Mouse (Mus musculus) forebrain, postnatal 0 days (tissue): ENCODE measurements around the gene Gm37240. TPM values are rescaled to one million over a fixed set of nuclear protein-coding genes. Genes with fewer than 3 reads are reported as not detected.
A peak's percentile ranks its signal among the peaks of the same experiment; 100 is the strongest.
"Not testable (repeated sequence)": the region's sequence is repeated elsewhere in the genome, so short reads cannot be mapped to it uniquely, and the experiment has no call there.

ENCODE experiments used
- ATAC-seq: fragments of 200-750 bp; cut with Nextera tagmentation; 2 replicates; pipeline ENCODE4 v1.8.0; 2017; ENCODE audit warnings: mild to moderate bottlenecking, moderate library complexity
- DNase-seq: peaks from one replicate; pipeline ENCODE4 v3.0.0-alpha.2; 2015
- H3K27ac ChIP-seq: fragments of 300-500 bp; sonication (generic); 2 replicates; pipeline ENCODE4 v1.5.1; 2014; ENCODE audit warnings: low read depth, mild to moderate bottlenecking, antibody characterized with exemption, low read length, moderate library complexity, mixed read lengths
- H3K27me3 ChIP-seq: fragments of 300-500 bp; sonication (generic); 2 replicates; pipeline ENCODE4 v1.6.1; 2014; ENCODE audit warnings: mild to moderate bottlenecking, low read length, mixed read lengths; ENCODE audit not compliant: insufficient read depth
- H3K36me3 ChIP-seq: fragments of 300-500 bp; sonication (generic); 2 replicates; pipeline ENCODE4 v1.6.1; 2014; ENCODE audit warnings: mild to moderate bottlenecking, moderate library complexity; ENCODE audit not compliant: insufficient read depth
- H3K4me1 ChIP-seq: fragments of 300-500 bp; sonication (generic); 2 replicates; pipeline ENCODE4 v1.6.1; 2014; ENCODE audit warnings: antibody characterized with exemption; ENCODE audit not compliant: insufficient read depth
- H3K4me2 ChIP-seq: fragments of 300-500 bp; sonication (generic); 2 replicates; pipeline ENCODE4 v1.6.1; 2014; ENCODE audit warnings: low read depth, mild to moderate bottlenecking, moderate library complexity
- H3K4me3 ChIP-seq: fragments of 300-500 bp; sonication (generic); 2 replicates; pipeline ENCODE4 v1.5.1; 2014; ENCODE audit warnings: low read depth, low read length, mixed read lengths
- H3K9ac ChIP-seq: fragments of 300-500 bp; sonication (generic); 2 replicates; pipeline ENCODE4 v1.6.1; 2014; ENCODE audit warnings: mild to moderate bottlenecking
- H3K9me3 ChIP-seq: fragments of 300-500 bp; sonication (generic); 2 replicates; pipeline ENCODE4 v1.6.1; 2016; ENCODE audit warnings: low read length
- CTCF ChIP-seq: sonication (generic); IDR thresholded peaks from 2 replicates; pipeline ENCODE4 v1.5.1; 2016; ENCODE audit warnings: antibody characterized with exemption, control low read depth, low read depth
- WGBS: fragments of 180-500 bp; shearing (Covaris S2); extraction: QIAGEN DNeasy Blood & Tissue Kit; methylation state at CpG from one replicate; pipeline ENCODE4 v1.1.7; 2014; 5-methylcytosine and 5-hydroxymethylcytosine counted together
- polyA plus RNA-seq: library from polyadenylated mRNA; unstranded; fragments of >200 nt; fragmentation: Nextera tagmentation; extraction: Ambion mirVana; gene quantifications from 2 replicates; pipeline ENCODE4 v1.2.1, GENCODE M21; 2015
- total RNA-seq: library from RNA; depleted of rRNA; stranded (reverse); fragments of >200 nt; gene quantifications from 2 replicates; pipeline ENCODE4 v1.2.3, GENCODE M21; 2014

Gm37240 gene
- total and polyA plus RNA-seq, 2 experiments from 2014 or later, result 0.67 to 1.2 TPM

DNA sequence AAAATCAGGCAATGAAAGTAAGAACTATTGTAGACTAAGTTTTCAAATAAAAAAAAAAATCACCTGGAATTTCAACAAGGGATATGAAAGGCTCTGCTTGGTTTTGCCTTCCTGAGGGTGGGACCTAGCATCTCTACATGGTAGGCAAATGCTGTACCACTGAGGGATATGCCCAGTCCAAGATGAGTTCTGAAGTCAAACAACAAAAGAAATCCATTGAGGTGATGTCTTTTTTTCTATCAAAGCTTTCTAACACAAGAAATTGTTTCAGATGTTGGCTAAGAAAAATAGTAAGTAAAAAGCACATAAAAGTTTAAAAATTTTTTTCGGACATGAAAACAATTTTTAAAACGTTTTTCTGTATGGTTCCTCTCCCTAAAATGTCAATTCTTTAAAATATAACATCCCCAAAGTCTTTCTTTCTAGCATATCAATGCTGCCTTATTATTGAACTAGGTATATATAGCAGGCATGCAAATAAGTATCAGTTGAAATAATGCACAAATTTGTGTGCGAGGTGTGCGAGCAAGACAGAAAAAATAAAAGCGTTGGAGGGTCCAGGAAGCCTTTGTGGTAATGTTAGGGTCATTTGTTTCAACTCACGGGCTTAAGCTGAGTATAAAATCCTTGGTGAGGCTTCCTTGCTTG is 314.0 kb downstream of the Gm37240 start:
- WGBS, result 21% methylated on average over 6 of the region's 6 CpGs
- Histone ChIP-seq H3K36me3 (no peaks in the 10 kb centered on the region), H3K27me3 (no peaks in the 10 kb centered on the region), H3K4me2 (peak overlapping the region; percentile 71), H3K9me3 (no peaks in the 10 kb centered on the region), H3K9ac (no peak overlapping the region), H3K4me1 (peaks cover 4% of the 10 kb centered on the region; the same call in 1 of the 2 replicates), H3K4me3 (peak overlapping the region; percentile 82), H3K27ac (no peak overlapping the region; the same call in 1 of the 2 replicates)
- no peak for TF ChIP-seq CTCF
- DNase-seq, result no peak
- ATAC-seq, result no peak

DNA sequence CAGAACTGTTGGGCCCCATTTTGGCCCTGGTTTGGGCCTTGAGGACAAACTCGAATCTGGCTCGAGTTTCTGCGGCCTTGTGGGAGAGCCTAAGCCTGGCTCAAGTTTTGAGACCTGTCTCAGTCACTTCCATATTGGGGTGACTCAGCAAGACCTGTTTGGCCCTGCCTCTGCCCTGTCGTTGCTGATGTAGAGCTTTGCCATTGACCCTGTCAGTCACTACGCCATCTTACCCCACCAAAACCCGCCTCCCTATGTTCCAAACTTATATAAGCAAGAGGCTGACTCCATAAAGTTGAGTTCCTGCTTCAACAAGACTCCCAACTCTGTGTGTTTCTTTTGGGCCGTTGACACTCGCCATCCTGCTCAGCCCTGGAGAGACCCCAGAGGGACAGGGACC is 314.8 kb downstream of the Gm37240 start:
- not testable (repeated sequence) for H3K4me3 ChIP-seq, DNase-seq, H3K9me3 ChIP-seq, H3K4me2 ChIP-seq, H3K27me3 ChIP-seq, H3K9ac ChIP-seq, H3K27ac ChIP-seq, H3K4me1 ChIP-seq, H3K36me3 ChIP-seq, ATAC-seq
- whole genome bisulfite sequencing, result 90% methylated on average over 8 of the region's 8 CpGs

DNA sequence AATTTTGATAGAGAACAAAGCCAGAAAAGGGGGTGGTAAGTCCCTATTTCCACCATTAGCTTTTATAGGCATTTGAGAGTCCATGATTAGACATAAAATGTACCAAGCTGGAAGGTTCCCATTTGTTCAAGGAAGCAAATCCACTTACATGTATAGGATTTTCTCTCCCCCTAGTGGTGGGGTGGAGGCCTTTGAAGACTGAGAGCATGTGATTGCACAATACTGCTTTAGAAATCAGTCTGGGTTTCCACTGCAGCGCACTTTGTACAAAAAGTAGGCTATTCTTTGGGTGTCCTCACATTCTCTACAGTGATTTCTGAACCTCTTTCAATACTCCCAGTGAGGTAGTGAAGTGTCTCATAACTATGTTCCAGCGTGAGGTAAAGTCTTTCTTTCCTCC is 316.0 kb downstream of the Gm37240 start:
- Histone ChIP-seq H3K9ac (no peak overlapping the region), H3K36me3 (no peaks in the 10 kb centered on the region), H3K4me2 (no peak overlapping the region), H3K27me3 (no peaks in the 10 kb centered on the region), H3K4me3 (no peak overlapping the region), H3K9me3 (no peaks in the 10 kb centered on the region), H3K27ac (no peak overlapping the region), H3K4me1 (peaks cover 4% of the 10 kb centered on the region; the same call in 1 of the 2 replicates)
- peak; percentile 75 for DNase-seq
- peak; percentile 80 for TF ChIP-seq CTCF
- WGBS, result 49% methylated on average over 2 of the region's 2 CpGs
- ATAC-seq, result no peak

DNA sequence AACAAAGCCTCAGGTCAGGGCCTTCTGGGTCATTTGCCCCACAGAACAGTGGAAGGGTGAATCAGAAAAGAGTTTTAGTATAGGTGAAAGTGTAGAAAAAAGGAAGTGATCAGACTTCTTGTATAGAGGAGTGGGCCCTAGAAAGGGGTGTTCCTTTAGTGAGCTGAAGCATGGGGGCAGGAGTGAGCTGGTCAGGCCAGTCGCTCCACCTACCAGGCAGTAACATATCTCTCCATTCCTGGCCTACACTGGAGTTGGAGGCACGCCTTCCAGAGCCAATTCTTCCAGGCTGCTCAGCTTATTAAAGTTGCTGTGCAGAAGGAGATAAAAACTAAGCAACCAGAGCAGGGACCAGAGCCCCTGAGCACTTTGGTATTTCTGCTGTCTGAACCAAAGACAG is 322.7 kb downstream of the Gm37240 start:
- DNase-seq (no peak), ATAC-seq (no peak)
- Histone ChIP-seq H3K27me3 (no peaks in the 10 kb centered on the region), H3K27ac (no peak overlapping the region), H3K4me1 (no peaks in the 10 kb centered on the region), H3K9me3 (no peaks in the 10 kb centered on the region), H3K9ac (no peak overlapping the region), H3K36me3 (no peaks in the 10 kb centered on the region), H3K4me3 (no peak overlapping the region), H3K4me2 (no peak overlapping the region)
- no peak for TF ChIP-seq CTCF
- WGBS, result 62% methylated on average over 2 of the region's 2 CpGs

DNA sequence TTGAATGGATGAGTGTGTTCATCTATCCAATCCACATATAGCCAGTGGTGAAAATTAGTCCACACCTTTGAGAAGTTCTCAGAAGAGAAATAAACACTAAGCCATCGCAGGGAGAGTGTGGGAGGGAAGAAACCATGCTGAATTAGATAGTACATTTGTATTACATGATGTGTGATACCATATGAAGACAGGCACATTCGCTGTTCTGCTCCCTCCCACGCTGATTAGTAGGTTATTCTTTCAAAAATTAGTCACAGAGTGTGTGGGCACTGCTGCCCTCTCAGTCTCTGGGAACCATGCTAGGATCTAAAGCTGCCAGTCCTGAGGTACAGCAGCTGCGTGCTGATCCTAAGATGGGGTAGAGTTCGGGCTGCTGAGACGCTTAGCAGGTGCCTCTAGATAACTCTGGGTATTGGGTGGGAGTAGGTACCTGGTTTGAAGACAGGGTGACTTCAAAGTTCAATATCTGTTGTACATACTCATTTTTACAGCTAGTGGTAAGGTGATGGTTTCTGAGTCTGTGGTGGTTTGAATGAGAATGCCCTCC is 333.5 kb downstream of the Gm37240 start:
- 92% methylated on average over 6 of the region's 6 CpGs for WGBS
- Histone ChIP-seq H3K27ac (no peak overlapping the region), H3K4me3 (no peak overlapping the region), H3K36me3 (no peaks in the 10 kb centered on the region), H3K27me3 (no peaks in the 10 kb centered on the region), H3K4me2 (no peak overlapping the region), H3K4me1 (no peaks in the 10 kb centered on the region), H3K9ac (no peak overlapping the region), H3K9me3 (no peaks in the 10 kb centered on the region)
- TF ChIP-seq CTCF, result no peak
- ATAC-seq (no peak), DNase-seq (no peak)

DNA sequence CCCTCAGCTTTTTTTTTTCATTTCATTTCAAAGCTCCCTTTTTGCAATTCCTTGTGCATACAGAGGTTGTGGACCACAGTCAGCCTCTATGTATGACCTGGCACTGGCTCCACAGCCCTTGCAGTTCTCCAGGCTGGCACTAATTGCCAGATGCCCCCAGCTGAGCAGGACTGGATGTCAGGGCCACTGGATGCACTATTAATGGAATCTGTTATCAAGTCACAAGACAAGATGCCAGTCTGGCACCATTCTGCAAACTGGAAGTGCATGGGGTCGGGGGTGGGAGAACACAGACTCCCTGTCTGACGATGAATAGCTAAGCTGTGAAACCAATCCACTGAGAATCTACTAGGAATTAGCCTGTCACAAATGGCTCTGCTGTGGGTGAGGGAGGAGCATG is 336.0 kb downstream of the Gm37240 start:
- H3K4me3 ChIP-seq, result no peak overlapping the region
- H3K9ac ChIP-seq, result no peak overlapping the region
- no peak for TF ChIP-seq CTCF
- 39% methylated on average over 2 of the region's 2 CpGs for WGBS
- no peaks in the 10 kb centered on the region for H3K4me1 ChIP-seq
- peak; percentile 63 for ATAC-seq
- no peak overlapping the region for H3K4me2 ChIP-seq
- DNase-seq, result no peak
- H3K36me3 ChIP-seq, result no peaks in the 10 kb centered on the region
- no peak overlapping the region for H3K27ac ChIP-seq
- no peaks in the 10 kb centered on the region for H3K27me3 ChIP-seq
- no peaks in the 10 kb centered on the region for H3K9me3 ChIP-seq

DNA sequence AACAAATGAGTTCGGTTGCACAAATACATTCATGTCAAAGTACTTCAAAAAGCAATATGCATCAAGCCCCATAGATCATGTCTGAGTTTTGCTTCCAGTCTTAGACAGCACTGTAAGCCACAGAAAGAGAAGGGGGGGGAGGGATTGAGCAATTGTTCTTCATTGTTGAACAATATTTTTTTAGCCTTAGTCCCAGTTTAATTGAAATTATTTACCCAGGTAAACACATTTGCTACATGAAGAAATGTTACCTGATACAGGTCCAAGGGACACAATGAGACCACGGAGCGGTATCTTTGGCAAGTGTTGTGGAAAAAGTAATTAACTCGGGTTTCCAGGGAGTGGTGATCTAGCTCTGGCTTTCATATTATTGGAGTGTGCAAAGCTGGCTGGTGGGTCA is 337.0 kb downstream of the Gm37240 start:
- ATAC-seq (no peak), DNase-seq (no peak)
- 69% methylated on average over 4 of the region's 4 CpGs for WGBS
- Histone ChIP-seq H3K4me1 (no peaks in the 10 kb centered on the region), H3K4me2 (no peak overlapping the region), H3K27ac (no peak overlapping the region), H3K27me3 (no peaks in the 10 kb centered on the region), H3K36me3 (no peaks in the 10 kb centered on the region), H3K9ac (no peak overlapping the region), H3K9me3 (no peaks in the 10 kb centered on the region), H3K4me3 (no peak overlapping the region)
- no peak for TF ChIP-seq CTCF
